Mouse (Mus musculus): ENCODE data around the gene Ipo13.

Ipo13 gene

DNA sequence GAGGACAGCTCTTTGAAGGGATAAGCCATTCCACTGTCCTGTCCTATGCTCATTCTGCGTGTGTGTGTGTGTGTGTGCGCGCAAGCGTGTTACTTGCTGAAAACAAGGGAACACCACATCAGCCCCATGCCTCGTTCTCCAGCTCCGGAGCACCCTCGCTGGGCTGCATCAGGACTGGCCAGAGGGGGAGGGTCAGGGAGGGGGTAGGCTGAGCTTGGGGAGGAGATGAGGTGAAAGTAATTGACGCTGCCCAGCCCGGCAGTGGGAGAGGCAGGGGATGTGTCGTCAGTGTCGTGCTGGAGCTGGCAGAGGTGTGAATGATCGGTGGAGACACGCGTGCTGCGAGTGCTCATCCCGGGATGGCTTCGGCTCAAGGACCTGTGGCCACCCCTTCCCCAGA is 65.7 kb downstream of the Ipo13 start:
- in situ Hi-C loops (cut with MboI, MseI): no loop called here

DNA sequence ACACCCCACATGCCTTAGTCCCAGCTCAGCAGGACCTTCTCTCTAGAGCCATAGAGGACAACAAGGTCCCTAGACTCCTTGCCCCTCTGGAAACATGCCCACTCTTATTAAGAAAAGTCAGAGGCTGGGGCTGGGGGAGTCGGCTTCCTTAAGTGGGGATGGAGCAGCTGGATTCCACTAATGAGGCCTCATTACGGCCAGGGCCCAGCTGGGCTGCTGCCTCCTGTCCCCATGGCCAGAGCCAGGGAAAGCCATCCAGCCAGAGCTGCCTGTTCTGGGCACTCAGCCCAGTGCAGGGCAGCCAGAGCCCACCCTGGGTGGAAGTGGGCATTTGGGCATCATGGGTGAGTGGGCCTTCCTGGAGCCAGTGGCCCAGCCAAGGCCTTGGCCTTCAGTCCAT is 67.8 kb downstream of the Ipo13 start:
- in situ Hi-C loops (cut with MboI, MseI): no loop called here

DNA sequence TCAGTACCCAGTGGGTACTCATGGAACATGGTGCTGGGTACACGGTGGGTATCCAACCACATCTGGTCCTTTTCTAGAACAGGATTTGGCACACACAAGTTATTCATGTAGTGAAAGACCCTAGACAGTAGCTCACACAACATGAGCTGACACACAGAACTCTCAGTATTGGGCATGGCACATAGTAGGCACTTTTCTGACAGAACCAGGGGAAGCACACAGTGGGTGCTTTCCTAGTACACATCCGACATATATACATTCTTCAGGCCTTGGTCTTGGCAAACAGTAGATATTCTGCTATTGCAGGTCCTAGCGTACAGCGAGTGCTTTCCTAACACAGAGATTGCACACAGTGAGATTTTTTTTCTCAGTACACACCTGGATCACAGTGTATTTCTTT is 68.5 kb downstream of the Ipo13 start:
- in situ Hi-C loops (cut with MboI, MseI): no loop called here

DNA sequence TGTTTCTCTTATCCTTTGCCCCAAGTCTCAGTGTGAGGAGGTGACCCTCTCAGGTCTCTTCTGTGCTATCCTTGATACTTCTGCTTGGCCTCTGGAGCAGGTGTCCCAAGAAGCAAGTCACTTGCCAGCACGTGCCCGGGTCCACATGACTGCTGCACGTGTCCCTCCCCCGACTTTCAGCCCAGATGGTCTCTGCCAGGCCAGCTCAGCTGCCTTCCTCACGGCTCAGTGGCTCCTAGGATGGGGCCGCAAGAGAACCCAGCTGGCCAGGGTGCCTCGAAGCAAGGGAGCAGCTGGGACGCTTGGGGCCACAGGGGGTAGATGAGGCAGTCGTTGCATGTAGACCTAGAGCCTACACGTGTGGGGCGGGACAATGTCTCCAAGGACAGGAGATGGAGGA is 69.5 kb downstream of the Ipo13 start:
- in situ Hi-C loops (cut with MboI, MseI): no loop called here

Data from T-helper 17 cell (primary cell).